8 mouse cellular contexts compared by ENCODE assay signal in genomic region chrX:167210319-167210728, GRCm38 (mm10). TPM values are rescaled to one million over a fixed set of nuclear protein-coding genes. Genes with fewer than 3 reads are reported as not detected.
DNase-seq lines count a peak whose midpoint lies in the region; ATAC-seq lines count a peak whose summit lies in the region.

No protein-coding gene starts in this region.

- DNase-seq in embryonic facial prominence, embryonic 10.5 days (ENCODE audit: low spot score), result no peak
- peak; percentile 3 for DNase-seq in R1 (ENCODE audit: low read depth, low spot score)
- DNase-seq in heart, postnatal 36 days, result peak; percentile 23 to 54
- no peak for DNase-seq in liver, embryonic 13.5 days
- DNase-seq in gastrocnemius, postnatal 25 days, result no peak
- DNase-seq in adrenal gland, adult 18-20 months (ENCODE audit: low spot score in 2 of 2), result no peak

- H3K9me3 ChIP-seq in embryonic facial prominence, embryonic 12.5 days, result no peaks in the 10 kb centered on the region
- no peaks in the 10 kb centered on the region for H3K9me3 ChIP-seq in embryonic facial prominence, embryonic 10.5 days
- no peaks in the 10 kb centered on the region for H3K9me3 ChIP-seq in liver, embryonic 13.5 days (replicated peaks)
- H3K9me3 ChIP-seq in neural tube, embryonic 15.5 days (replicated peaks), result no peaks in the 10 kb centered on the region

- no peaks in the 10 kb centered on the region for H3K36me3 ChIP-seq in embryonic facial prominence, embryonic 12.5 days
- peaks cover 7% of the 10 kb centered on the region for H3K36me3 ChIP-seq in embryonic facial prominence, embryonic 10.5 days (replicated peaks)
- no peaks in the 10 kb centered on the region for H3K36me3 ChIP-seq in liver, embryonic 13.5 days
- H3K36me3 ChIP-seq in neural tube, embryonic 15.5 days, result no peaks in the 10 kb centered on the region

- 0 out of 2 replicates have a peak overlapping the region, but pooled peaks have one; percentile 7 for H3K4me2 ChIP-seq in embryonic facial prominence, embryonic 12.5 days (replicated peaks)
- peak overlapping the region; percentile 68 for H3K4me2 ChIP-seq in liver, embryonic 13.5 days
- H3K4me2 ChIP-seq in neural tube, embryonic 15.5 days, result peak overlapping the region; percentile 54

- H3K4me3 ChIP-seq in embryonic facial prominence, embryonic 12.5 days, result no peak overlapping the region
- no peak overlapping the region for H3K4me3 ChIP-seq in embryonic facial prominence, embryonic 10.5 days
- H3K4me3 ChIP-seq in liver, embryonic 13.5 days (replicated peaks), result no peak overlapping the region
- H3K4me3 ChIP-seq in neural tube, embryonic 15.5 days (replicated peaks), result peak overlapping the region; percentile 54

- no peak for ATAC-seq in embryonic facial prominence, embryonic 12.5 days (ENCODE audit: insufficient number of reproducible peaks, insufficient read depth, low FRiP score, low TSS enrichment)
- no peak for ATAC-seq in liver, embryonic 13.5 days (ENCODE audit: low read depth)
- no peak for ATAC-seq in neural tube, embryonic 15.5 days (ENCODE audit: low FRiP score)

- peaks cover 18% of the 10 kb centered on the region for H3K27me3 ChIP-seq in embryonic facial prominence, embryonic 12.5 days
- H3K27me3 ChIP-seq in embryonic facial prominence, embryonic 10.5 days (replicated peaks; ENCODE audit: low read depth, poor library complexity, severe bottlenecking), result peaks cover 74% of the 10 kb centered on the region
- peaks cover 5% of the 10 kb centered on the region; the same call in 1 of the 2 replicates for H3K27me3 ChIP-seq in liver, embryonic 13.5 days
- H3K27me3 ChIP-seq in neural tube, embryonic 15.5 days (replicated peaks), result no peaks in the 10 kb centered on the region

- intact Hi-C loops in heart, postnatal 36 days (cut with DNase I), result loop anchor here (10.0 kb wide), 1 partner anchor 316 kb away; no protein-coding TSS in a partner anchor

- 55% methylated on average over 6 of the region's 6 CpGs for WGBS in embryonic facial prominence, embryonic 12.5 days
- 46% methylated on average over 6 of the region's 6 CpGs for WGBS in embryonic facial prominence, embryonic 10.5 days
- WGBS in liver, embryonic 13.5 days (ENCODE audit: insufficient replicate concordance), result 25% methylated on average over 6 of the region's 6 CpGs
- WGBS in neural tube, embryonic 15.5 days, result 43% methylated on average over 6 of the region's 6 CpGs

- no peaks in the 10 kb centered on the region for H3K4me1 ChIP-seq in embryonic facial prominence, embryonic 12.5 days
- H3K4me1 ChIP-seq in embryonic facial prominence, embryonic 10.5 days, result peaks cover 13% of the 10 kb centered on the region
- H3K4me1 ChIP-seq in liver, embryonic 13.5 days (replicated peaks), result 0 out of 2 replicates have a peak, but pooled peaks cover 4% of the 10 kb centered on the region
- peaks cover 13% of the 10 kb centered on the region; the same call in 1 of the 2 replicates for H3K4me1 ChIP-seq in neural tube, embryonic 15.5 days

- H3K9ac ChIP-seq in embryonic facial prominence, embryonic 12.5 days, result no peak overlapping the region
- no peak overlapping the region for H3K9ac ChIP-seq in liver, embryonic 13.5 days
- H3K9ac ChIP-seq in neural tube, embryonic 15.5 days (replicated peaks), result peak overlapping the region; percentile 75; the same call in 1 of the 2 replicates

- no peak overlapping the region for H3K27ac ChIP-seq in embryonic facial prominence, embryonic 12.5 days
- no peak overlapping the region for H3K27ac ChIP-seq in embryonic facial prominence, embryonic 10.5 days (replicated peaks)
- H3K27ac ChIP-seq in liver, embryonic 13.5 days, result peak overlapping the region; percentile 47; the same call in 1 of the 2 replicates
- H3K27ac ChIP-seq in neural tube, embryonic 15.5 days (replicated peaks), result peak overlapping the region; percentile 91; the same call in 1 of the 2 replicates

RNA-seq across cellular contexts. Expression of gene Tmsb4x, which starts 1.2 kb away (rescaled TPM):
- 3,040 and 3,195 TPM in 2 replicates for polyA plus RNA-seq in embryonic facial prominence, embryonic 12.5 days (2016; fragmentation: Nextera tagmentation; extraction: Ambion mirVana)
- polyA plus RNA-seq in embryonic facial prominence, embryonic 10.5 days (2016; fragmentation: Nextera tagmentation; extraction: Ambion mirVana), result 2,138 and 2,201 TPM in 2 replicates
- 100 to 1,000 TPM; 474 to 506 TPM for total RNA-seq in heart, postnatal 36 days (2021)
- 1,269 and 1,520 TPM in 2 replicates for polyA plus RNA-seq in liver, embryonic 13.5 days (2015; fragmentation: Nextera tagmentation; extraction: Ambion mirVana)
- polyA plus RNA-seq in neural tube, embryonic 15.5 days (2015; fragmentation: Nextera tagmentation; extraction: Ambion mirVana), result 4,491 and 5,117 TPM in 2 replicates
- total RNA-seq in gastrocnemius, postnatal 25 days (2021), result 100 to 1,000 TPM; 179 to 280 TPM
- 100 to 1,000 TPM; 366 to 491 TPM for total RNA-seq in adrenal gland, adult 18-20 months (2021)

RNA-seq across cellular contexts. Expression of gene Tlr8, which starts 53.8 kb away (rescaled TPM):
- 0.08 and 0.29 TPM in 2 replicates for polyA plus RNA-seq in embryonic facial prominence, embryonic 12.5 days (2016; fragmentation: Nextera tagmentation; extraction: Ambion mirVana)
- 0.05 TPM in 1 of 2 replicates, not detected in the other for polyA plus RNA-seq in embryonic facial prominence, embryonic 10.5 days (2016; fragmentation: Nextera tagmentation; extraction: Ambion mirVana)
- total RNA-seq in heart, postnatal 36 days (2021), result 1 to 10 TPM; 1.4 to 3.0 TPM
- 0.36 and 0.37 TPM in 2 replicates for polyA plus RNA-seq in liver, embryonic 13.5 days (2015; fragmentation: Nextera tagmentation; extraction: Ambion mirVana)
- polyA plus RNA-seq in neural tube, embryonic 15.5 days (2015; fragmentation: Nextera tagmentation; extraction: Ambion mirVana), result 0.08 TPM in 1 of 2 replicates, not detected in the other
- under 1 TPM; 0.23 to 0.46 TPM for total RNA-seq in gastrocnemius, postnatal 25 days (2021)
- 1 to 10 TPM; 2.5 to 4.9 TPM for total RNA-seq in adrenal gland, adult 18-20 months (2021)

Comparison
In these comparisons a context has a peak if more than half of its experiments do, and no peak if none do; other contexts are left out.
1. H3K27ac ChIP-seq: peak in liver, embryonic 13.5 days (single experiment) and neural tube, embryonic 15.5 days (single experiment); none in embryonic facial prominence, embryonic 12.5 days (single experiment) and embryonic facial prominence, embryonic 10.5 days (single experiment).
2. H3K4me2 ChIP-seq: peak in every context shown above with its lines; median percentile 68 in liver, embryonic 13.5 days; 54 in neural tube, embryonic 15.5 days; 7 in embryonic facial prominence, embryonic 12.5 days.
3. DNase-seq: peak in R1 (single experiment) and heart, postnatal 36 days (2 of 2); none in embryonic facial prominence, embryonic 10.5 days (single experiment), liver, embryonic 13.5 days (single experiment), gastrocnemius, postnatal 25 days (single experiment) and adrenal gland, adult 18-20 months (0 of 2).